Mouse (Mus musculus) small intestine, adult 2 months (tissue): ENCODE data around the gene Cnp. TPM values are rescaled to one million over a fixed set of nuclear protein-coding genes. Genes with fewer than 3 reads are reported as not detected.

Source experiments
- H3K27ac ChIP-seq: fragments of 200-500 bp; 2 replicates; pipeline ENCODE4 v1.5.1; 2012; ENCODE audit warnings: low read depth, low read length, control low read depth, inconsistent platforms; ENCODE audit not compliant: insufficient read depth
- H3K27me3 ChIP-seq: fragments of 200-500 bp; 2 replicates; pipeline ENCODE4 v1.6.1; 2012; ENCODE audit warnings: mild to moderate bottlenecking, moderate library complexity, low read length, inconsistent platforms; ENCODE audit not compliant: control insufficient read depth, insufficient read depth
- H3K36me3 ChIP-seq: fragments of 200-500 bp; 2 replicates; pipeline ENCODE4 v1.6.1; 2012; ENCODE audit warnings: mild to moderate bottlenecking, low read length, control low read depth, inconsistent platforms; ENCODE audit not compliant: control insufficient read depth, insufficient read depth
- H3K4me1 ChIP-seq: fragments of 200-500 bp; 2 replicates; pipeline ENCODE4 v1.6.1; 2012; ENCODE audit warnings: low read length, inconsistent platforms, mixed read lengths; ENCODE audit not compliant: control insufficient read depth, insufficient read depth, insufficient read length
- H3K4me3 ChIP-seq: fragments of 200-500 bp; 2 replicates; pipeline ENCODE4 v1.5.1; 2012; ENCODE audit warnings: low read depth, mild to moderate bottlenecking, control low read depth, inconsistent platforms, low read length, moderate library complexity
- CTCF ChIP-seq: fragments of 200-500 bp; IDR thresholded peaks from 2 replicates; pipeline ENCODE4 v1.5.1; 2012; ENCODE audit warnings: low read depth, mild to moderate bottlenecking, control low read depth, inconsistent platforms, low read length, moderate library complexity, mixed read lengths; ENCODE audit not compliant: insufficient replicate concordance, insufficient read length; ENCODE audit errors: extremely low read depth
- POLR2A ChIP-seq: fragments of 200-500 bp; IDR thresholded peaks from 2 replicates; pipeline ENCODE4 v1.6.1; 2012; ENCODE audit warnings: low read depth, mild to moderate bottlenecking, control low read depth, inconsistent platforms, low read length, moderate library complexity
- WGBS: fragments of 180-500 bp; shearing (Covaris S2); methylation state at CpG from one replicate; pipeline ENCODE4 v1.1.7; 2018; 5-methylcytosine and 5-hydroxymethylcytosine counted together
- polyA plus RNA-seq: library from polyadenylated mRNA; depleted of rRNA; stranded (reverse); fragments of >200 nt; gene quantifications from 2 replicates; pipeline ENCODE4 v1.2.3, GENCODE M21; 2012

The Cnp gene
- polyA plus RNA-seq, 1 experiment = 19.4 TPM

GRCm38 (mm10) chr11:100585148-100585547, 10.4 kb downstream of the Cnp start:
- Histone ChIP-seq H3K27ac (0 out of 2 replicates have a peak overlapping the region, but pooled peaks have one; percentile 28), H3K4me3 (no peak overlapping the region), H3K27me3 (no peaks in the 10 kb centered on the region), H3K4me1 (peaks cover 12% of the 10 kb centered on the region; the same call in 1 of the 2 replicates), H3K36me3 (peaks cover 87% of the 10 kb centered on the region)
- no peak for TF ChIP-seq POLR2A
- no peak for TF ChIP-seq CTCF
- 96% methylated on average over 3 of the region's 3 CpGs for WGBS

- Histone ChIP-seq H3K27ac (peak overlapping the region; percentile 35; the same call in 1 of the 2 replicates), H3K4me3 (no peak overlapping the region), H3K4me1 (peaks cover 6% of the 10 kb centered on the region; the same call in 1 of the 2 replicates), H3K27me3 (no peaks in the 10 kb centered on the region), H3K36me3 (peaks cover 87% of the 10 kb centered on the region)
- WGBS = 79% methylated on average over 2 of the region's 2 CpGs
- TF ChIP-seq CTCF (no peak), POLR2A (no peak)
Observed at GRCm38 (mm10) chr11:100588462-100588861, 13.8 kb downstream of the Cnp start.

GRCm38 (mm10) chr11:100592346-100593046, 17.8 kb downstream of the Cnp start:
- TF ChIP-seq POLR2A = no peak
- TF ChIP-seq CTCF = no peak
- Histone ChIP-seq H3K27me3 (no peaks in the 10 kb centered on the region), H3K4me3 (no peak overlapping the region), H3K27ac (no peak overlapping the region), H3K4me1 (peaks cover 5% of the 10 kb centered on the region; the same call in 1 of the 2 replicates), H3K36me3 (peaks cover 88% of the 10 kb centered on the region)
- WGBS = 88% methylated on average over 11 of the region's 11 CpGs

GRCm38 (mm10) chr11:100594608-100595007, 19.9 kb downstream of the Cnp start:
- TF ChIP-seq CTCF = no peak
- no peak for TF ChIP-seq POLR2A
- no peaks in the 10 kb centered on the region for H3K27me3 ChIP-seq
- H3K4me3 ChIP-seq = no peak overlapping the region
- H3K36me3 ChIP-seq = peaks cover 91% of the 10 kb centered on the region
- 75% methylated on average over 7 of the region's 7 CpGs for WGBS
- H3K4me1 ChIP-seq = no peaks in the 10 kb centered on the region
- H3K27ac ChIP-seq = no peak overlapping the region

GRCm38 (mm10) chr11:100595533-100595932, 20.8 kb downstream of the Cnp start:
- H3K4me1 ChIP-seq = no peaks in the 10 kb centered on the region
- no peak overlapping the region for H3K4me3 ChIP-seq
- 87% methylated on average over 4 of the region's 4 CpGs for whole genome bisulfite sequencing
- H3K36me3 ChIP-seq = peaks cover 92% of the 10 kb centered on the region
- no peak for TF ChIP-seq POLR2A
- TF ChIP-seq CTCF = no peak
- H3K27me3 ChIP-seq = no peaks in the 10 kb centered on the region
- H3K27ac ChIP-seq = no peak overlapping the region

- Histone ChIP-seq H3K36me3 (peaks cover 77% of the 10 kb centered on the region), H3K27ac (peak overlapping the region; percentile 50), H3K4me1 (no peaks in the 10 kb centered on the region), H3K27me3 (no peaks in the 10 kb centered on the region), H3K4me3 (no peak overlapping the region)
- TF ChIP-seq CTCF (no peak), POLR2A (no peak)
- WGBS = 81% methylated on average over 4 of the region's 4 CpGs
Observed at GRCm38 (mm10) chr11:100598074-100598473, 23.4 kb downstream of the Cnp start.

- Histone ChIP-seq H3K36me3 (peaks cover 51% of the 10 kb centered on the region), H3K27ac (no peak overlapping the region), H3K27me3 (no peaks in the 10 kb centered on the region), H3K4me1 (no peaks in the 10 kb centered on the region), H3K4me3 (no peak overlapping the region)
- TF ChIP-seq POLR2A (no peak), CTCF (no peak)
- 93% methylated on average over 3 of the region's 3 CpGs for WGBS
Observed at GRCm38 (mm10) chr11:100601372-100601771, 26.7 kb downstream of the Cnp start.
